Mouse (Mus musculus) ES-E14 (cell line): ENCODE measurements around the gene Rdh11. TPM values are rescaled to one million over a fixed set of nuclear protein-coding genes. Genes with fewer than 3 reads are reported as not detected.

Source experiments
- DNase-seq: peaks from one replicate; pipeline ENCODE4 v3.0.0-alpha.2; 2013; ENCODE audit warnings: low read depth, low spot score
- H3K27ac ChIP-seq: 2 replicates; pipeline ENCODE4 v1.5.1; 2012; ENCODE audit warnings: low read depth, mild to moderate bottlenecking, low read length, moderate library complexity, mixed read lengths; ENCODE audit not compliant: poor library complexity, insufficient read depth, severe bottlenecking
- H3K36me3 ChIP-seq: 2 replicates; pipeline ENCODE4 v1.6.1; 2012; ENCODE audit warnings: mild to moderate bottlenecking, low read length, moderate library complexity, mixed read lengths; ENCODE audit not compliant: control insufficient read depth, poor library complexity, insufficient read depth, severe bottlenecking
- H3K4me1 ChIP-seq, 2 experiments: fragments of 150-350 bp in 1 of 2; sonication (generic) in 1 of 2; 2 replicates each; pipeline ENCODE4 v1.6.1; 2012; ENCODE audit warnings: low read length in 2 of 2, mild to moderate bottlenecking in 1 of 2, mixed read lengths in 1 of 2; ENCODE audit not compliant: control insufficient read depth in 2 of 2, insufficient read depth in 2 of 2, poor library complexity in 1 of 2
- H3K4me3 ChIP-seq, 2 experiments: fragments of 150-350 bp in 1 of 2; sonication (generic) in 1 of 2; 2 replicates each; pipeline ENCODE4 v1.5.1; 2012; ENCODE audit warnings: low read length in 2 of 2, low read depth in 1 of 2, mild to moderate bottlenecking in 1 of 2, mixed read lengths in 1 of 2; ENCODE audit not compliant: insufficient read depth in 1 of 2, poor library complexity in 1 of 2, severe bottlenecking in 1 of 2
- H3K9ac ChIP-seq: 2 replicates; pipeline ENCODE4 v1.6.1; 2012; ENCODE audit warnings: low read depth, mild to moderate bottlenecking, low read length, mixed read lengths; ENCODE audit not compliant: poor library complexity, insufficient read depth, severe bottlenecking
- H3K9me3 ChIP-seq: fragments of 150-350 bp; sonication (generic); 2 replicates; pipeline ENCODE4 v1.6.1; 2012; ENCODE audit warnings: low read depth, mild to moderate bottlenecking, low read length; ENCODE audit not compliant: control insufficient read depth, insufficient read depth
- CHD2 ChIP-seq: IDR thresholded peaks from 2 replicates; pipeline ENCODE4 v1.6.1; 2014; ENCODE audit warnings: mild to moderate bottlenecking, low read depth, low read length, inconsistent platforms
- HCFC1 ChIP-seq: IDR thresholded peaks from 2 replicates; pipeline ENCODE4 v1.6.1; 2012; ENCODE audit warnings: low read length, inconsistent platforms, borderline replicate concordance; ENCODE audit not compliant: insufficient read depth
- MAFK ChIP-seq: IDR thresholded peaks from 2 replicates; pipeline ENCODE4 v1.6.1; 2014; ENCODE audit warnings: mild to moderate bottlenecking, low read depth, low read length, inconsistent platforms; ENCODE audit not compliant: insufficient read depth
- ZC3H11A ChIP-seq: IDR thresholded peaks from 2 replicates; pipeline ENCODE4 v1.6.1; 2012; ENCODE audit warnings: low read depth, mild to moderate bottlenecking, inconsistent platforms, low read length, borderline replicate concordance
- ZNF384 ChIP-seq: IDR thresholded peaks from 2 replicates; pipeline ENCODE4 v1.6.1; 2012; ENCODE audit warnings: low read depth, low read length, inconsistent platforms
- in situ Hi-C, 2 experiments: fragments of 600-800 bp; cut with MboI; formaldehyde crosslinking; loops; one replicate each; pipeline ENCODE4 v1.15.1; 2025; ENCODE audit warnings: low sequenced_read_pairs in 2 of 2, inconsistent platforms in 1 of 2; ENCODE audit not compliant: unreplicated experiment in 2 of 2
- total RNA-seq: library from RNA; depleted of rRNA; stranded (reverse); fragments of 300-350 nt; gene quantifications from 2 replicates; pipeline ENCODE4 v1.2.3, GENCODE M21; 2012; rRNA removed

Rdh11 gene
- 33.5 and 75.6 TPM in 2 replicates for total RNA-seq

- H3K9ac ChIP-seq: peak within 1 kb of the TSS; percentile 63; the same call in 1 of the 2 replicates
- TF ChIP-seq CHD2 (no peak), MAFK (no peak), HCFC1 (no peak)
- H3K4me3 ChIP-seq: peak within 1 kb of the TSS; percentile 65 to 97
- no peak within 1 kb of the TSS for H3K27ac ChIP-seq
- H3K9me3 ChIP-seq: no peaks in the 10 kb centered on the region
- peaks cover 5% of the 10 kb centered on the region; the same call in 1 of the 2 replicates for H3K36me3 ChIP-seq
- in situ Hi-C loops: no loop called here
- no peak for DNase-seq
- peaks cover 0 to 3% of the 10 kb centered on the region in 2 experiments; a peak in 2 of 4 replicates for H3K4me1 ChIP-seq
Measured at GRCm38 (mm10) chr12:79192193-79192592, at the start of gene Rdh11. Gene Rdh11 (minus strand): TSS chr12:79192293.

GRCm38 (mm10) chr12:79235485-79236080 is 43.5 kb upstream of the Rdh11 start:
- Histone ChIP-seq H3K4me1 (no peaks in the 10 kb centered on the region), H3K4me3 (no peak overlapping the region), H3K9me3 (no peaks in the 10 kb centered on the region), H3K27ac (no peak overlapping the region), H3K9ac (no peak overlapping the region), H3K36me3 (peaks cover 21% of the 10 kb centered on the region; the same call in 1 of the 2 replicates)
- no peak for DNase-seq
- TF ChIP-seq ZC3H11A: no peak
- no peak for TF ChIP-seq HCFC1
- no peak for TF ChIP-seq ZNF384
- in situ Hi-C loops: no loop called here

GRCm38 (mm10) chr12:79217511-79217910 is 25.4 kb upstream of the Rdh11 start:
- Histone ChIP-seq H3K9ac (no peak overlapping the region), H3K4me3 (no peak overlapping the region), H3K4me1 (no peaks in the 10 kb centered on the region), H3K36me3 (no peaks in the 10 kb centered on the region), H3K27ac (no peak overlapping the region), H3K9me3 (no peaks in the 10 kb centered on the region)
- TF ChIP-seq ZNF384 (no peak), MAFK (no peak), CHD2 (no peak), HCFC1 (no peak), ZC3H11A (no peak)
- in situ Hi-C loops: no loop called here
- no peak for DNase-seq

GRCm38 (mm10) chr12:79211447-79211846 is 19.4 kb upstream of the Rdh11 start:
- DNase-seq: no peak
- Histone ChIP-seq H3K4me1 (no peaks in the 10 kb centered on the region), H3K9ac (no peak overlapping the region), H3K36me3 (no peaks in the 10 kb centered on the region), H3K27ac (no peak overlapping the region), H3K9me3 (no peaks in the 10 kb centered on the region), H3K4me3 (no peak overlapping the region)
- TF ChIP-seq CHD2 (no peak), ZNF384 (no peak), HCFC1 (no peak), MAFK (no peak), ZC3H11A (no peak)
- in situ Hi-C loops: no loop called here
